Mouse (Mus musculus): ENCODE measurements at regions not wholly inside any gene's neighbourhood (a gene's known extent, or its start where the extent isn't known, plus 50 kb on each side); places are given as distances from the start of the nearest gene placed in this dataset.

GRCm38 (mm10) chr17:51526881-51527280, 306.2 kb downstream of the Satb1 start:
- Histone ChIP-seq H3K9me3 (replicated peaks; ENCODE audit: control insufficient read depth, low read length) (no peaks in the 10 kb centered on the region), H3K4me3 (ENCODE audit: low read depth, low read length) (no peak overlapping the region), H3K36me3 (replicated peaks; ENCODE audit: control insufficient read depth, insufficient read depth, low read length) (no peaks in the 10 kb centered on the region), H3K4me1 (ENCODE audit: control insufficient read depth, insufficient read depth) (no peaks in the 10 kb centered on the region), H3K27me3 (ENCODE audit: control insufficient read depth, insufficient read depth, low read length) (no peaks in the 10 kb centered on the region), H3K4me2 (ENCODE audit: low read depth, low read length) (no peak overlapping the region), H3K27ac (ENCODE audit: low read depth) (no peak overlapping the region), H3K9ac (replicated peaks; ENCODE audit: low read depth, low read length) (no peak overlapping the region)
- no peak for ATAC-seq (ENCODE audit: insufficient read depth, low read depth)
- no peak for TF ChIP-seq EP300 (IDR thresholded peaks at IDR 0.05; ENCODE audit: low read depth)
- TF ChIP-seq CTCF (IDR thresholded peaks at IDR 0.05; ENCODE audit: low read depth): no peak
- whole genome bisulfite sequencing: 60% methylated on average over 7 of the region's 7 CpGs
- no peak for DNase-seq (ENCODE audit: low spot score)

GRCm38 (mm10) chr17:51526464-51526863, 306.6 kb downstream of the Satb1 start:
- Histone ChIP-seq H3K9me3 (replicated peaks; ENCODE audit: control insufficient read depth, low read length) (no peaks in the 10 kb centered on the region), H3K4me1 (ENCODE audit: control insufficient read depth, insufficient read depth) (no peaks in the 10 kb centered on the region), H3K27me3 (ENCODE audit: control insufficient read depth, insufficient read depth, low read length) (no peaks in the 10 kb centered on the region), H3K9ac (replicated peaks; ENCODE audit: low read depth, low read length) (no peak overlapping the region), H3K36me3 (replicated peaks; ENCODE audit: control insufficient read depth, insufficient read depth, low read length) (no peaks in the 10 kb centered on the region), H3K4me2 (ENCODE audit: low read depth, low read length) (no peak overlapping the region), H3K27ac (ENCODE audit: low read depth) (no peak overlapping the region), H3K4me3 (ENCODE audit: low read depth, low read length) (no peak overlapping the region)
- no peak for ATAC-seq (ENCODE audit: insufficient read depth, low read depth)
- TF ChIP-seq EP300 (IDR thresholded peaks at IDR 0.05; ENCODE audit: low read depth) (no peak), CTCF (IDR thresholded peaks at IDR 0.05; ENCODE audit: low read depth) (no peak)
- 27% methylated on average over 5 of the region's 5 CpGs for WGBS
- no peak for DNase-seq (ENCODE audit: low spot score)

GRCm38 (mm10) chr17:51526021-51526420, 307.1 kb downstream of the Satb1 start:
- H3K4me1 ChIP-seq (ENCODE audit: control insufficient read depth, insufficient read depth): no peaks in the 10 kb centered on the region
- no peaks in the 10 kb centered on the region for H3K36me3 ChIP-seq (replicated peaks; ENCODE audit: control insufficient read depth, insufficient read depth, low read length)
- DNase-seq (ENCODE audit: low spot score) (no peak), ATAC-seq (ENCODE audit: insufficient read depth, low read depth) (no peak)
- no peaks in the 10 kb centered on the region for H3K27me3 ChIP-seq (ENCODE audit: control insufficient read depth, insufficient read depth, low read length)
- TF ChIP-seq CTCF (IDR thresholded peaks at IDR 0.05; ENCODE audit: low read depth) (no peak), EP300 (IDR thresholded peaks at IDR 0.05; ENCODE audit: low read depth) (no peak)
- H3K4me3 ChIP-seq (ENCODE audit: low read depth, low read length): no peak overlapping the region
- 35% methylated on average over 4 of the region's 4 CpGs for WGBS
- no peak overlapping the region for H3K4me2 ChIP-seq (ENCODE audit: low read depth, low read length)
- no peak overlapping the region for H3K9ac ChIP-seq (replicated peaks; ENCODE audit: low read depth, low read length)
- no peak overlapping the region for H3K27ac ChIP-seq (ENCODE audit: low read depth)
- no peaks in the 10 kb centered on the region for H3K9me3 ChIP-seq (replicated peaks; ENCODE audit: control insufficient read depth, low read length)

- no peak overlapping the region for H3K4me2 ChIP-seq (ENCODE audit: low read depth, low read length)
- no peaks in the 10 kb centered on the region for H3K9me3 ChIP-seq (replicated peaks; ENCODE audit: control insufficient read depth, low read length)
- no peak overlapping the region for H3K9ac ChIP-seq (replicated peaks; ENCODE audit: low read depth, low read length)
- H3K27ac ChIP-seq (ENCODE audit: low read depth): no peak overlapping the region
- 41% methylated on average over 2 of the region's 2 CpGs for WGBS
- no peak for TF ChIP-seq CTCF (IDR thresholded peaks at IDR 0.05; ENCODE audit: low read depth)
- TF ChIP-seq EP300 (IDR thresholded peaks at IDR 0.05; ENCODE audit: low read depth): no peak
- no peaks in the 10 kb centered on the region for H3K27me3 ChIP-seq (ENCODE audit: control insufficient read depth, insufficient read depth, low read length)
- no peak overlapping the region for H3K4me3 ChIP-seq (ENCODE audit: low read depth, low read length)
- no peaks in the 10 kb centered on the region for H3K4me1 ChIP-seq (ENCODE audit: control insufficient read depth, insufficient read depth)
- DNase-seq (ENCODE audit: low spot score) (no peak), ATAC-seq (ENCODE audit: insufficient read depth, low read depth) (no peak)
- no peaks in the 10 kb centered on the region for H3K36me3 ChIP-seq (replicated peaks; ENCODE audit: control insufficient read depth, insufficient read depth, low read length)
Measured at GRCm38 (mm10) chr17:51525219-51525618, 307.9 kb downstream of the Satb1 start.

GRCm38 (mm10) chr17:51511917-51512316, 321.2 kb downstream of the Satb1 start:
- Histone ChIP-seq H3K27ac (ENCODE audit: low read depth) (no peak overlapping the region), H3K9ac (replicated peaks; ENCODE audit: low read depth, low read length) (no peak overlapping the region), H3K9me3 (replicated peaks; ENCODE audit: control insufficient read depth, low read length) (no peaks in the 10 kb centered on the region), H3K4me3 (ENCODE audit: low read depth, low read length) (no peak overlapping the region), H3K27me3 (ENCODE audit: control insufficient read depth, insufficient read depth, low read length) (no peaks in the 10 kb centered on the region), H3K4me1 (ENCODE audit: control insufficient read depth, insufficient read depth) (no peaks in the 10 kb centered on the region), H3K4me2 (ENCODE audit: low read depth, low read length) (no peak overlapping the region), H3K36me3 (replicated peaks; ENCODE audit: control insufficient read depth, insufficient read depth, low read length) (no peaks in the 10 kb centered on the region)
- ATAC-seq (ENCODE audit: insufficient read depth, low read depth): no peak
- no peak for DNase-seq (ENCODE audit: low spot score)
- 43% methylated on average over 2 of the region's 2 CpGs for WGBS
- TF ChIP-seq EP300 (IDR thresholded peaks at IDR 0.05; ENCODE audit: low read depth): no peak

GRCm38 (mm10) chr17:51500751-51501150, 321.6 kb upstream of the Tbc1d5 start:
- no peaks in the 10 kb centered on the region for H3K27me3 ChIP-seq (ENCODE audit: control insufficient read depth, insufficient read depth, low read length)
- H3K9ac ChIP-seq (replicated peaks; ENCODE audit: low read depth, low read length): no peak overlapping the region
- H3K36me3 ChIP-seq (replicated peaks; ENCODE audit: control insufficient read depth, insufficient read depth, low read length): no peaks in the 10 kb centered on the region
- no peak for DNase-seq (ENCODE audit: low spot score)
- TF ChIP-seq EP300 (IDR thresholded peaks at IDR 0.05; ENCODE audit: low read depth) (no peak), CTCF (IDR thresholded peaks at IDR 0.05; ENCODE audit: low read depth) (no peak)
- no peaks in the 10 kb centered on the region for H3K4me1 ChIP-seq (ENCODE audit: control insufficient read depth, insufficient read depth)
- no peak overlapping the region for H3K4me2 ChIP-seq (ENCODE audit: low read depth, low read length)
- no peak for ATAC-seq (ENCODE audit: insufficient read depth, low read depth)
- H3K4me3 ChIP-seq (ENCODE audit: low read depth, low read length): no peak overlapping the region
- no peak overlapping the region for H3K27ac ChIP-seq (ENCODE audit: low read depth)
- no peaks in the 10 kb centered on the region for H3K9me3 ChIP-seq (replicated peaks; ENCODE audit: control insufficient read depth, low read length)
- WGBS: 83% methylated on average over 10 of the region's 10 CpGs
